Mouse (Mus musculus) splenic B cell, adult 2 months (primary cell): ENCODE data around the gene Myo1e.

Experiments used
- DNase-seq: peaks from one replicate; pipeline ENCODE4 v3.0.0-alpha.2; 2011; ENCODE audit warnings: low read depth, low spot score
- H3K27me3 ChIP-seq: 2 replicates; pipeline ENCODE4 v1.6.1; 2012; ENCODE audit warnings: mild to moderate bottlenecking, low read length, moderate library complexity, mixed read lengths; ENCODE audit not compliant: control insufficient read depth, poor library complexity, insufficient read depth, severe bottlenecking
- H3K36me3 ChIP-seq: 2 replicates; pipeline ENCODE4 v1.6.1; 2012; ENCODE audit warnings: mild to moderate bottlenecking, low read length, moderate library complexity, mixed read lengths; ENCODE audit not compliant: control insufficient read depth, poor library complexity, insufficient read depth, severe bottlenecking

Myo1e gene

GRCm38 (mm10) chr9:70310046-70310445, 102.9 kb downstream of the Myo1e start:
- Histone ChIP-seq H3K27me3 (no peaks in the 10 kb centered on the region), H3K36me3 (peaks cover 5% of the 10 kb centered on the region)
- no peak for DNase-seq

- Histone ChIP-seq H3K36me3 (peaks cover 16% of the 10 kb centered on the region), H3K27me3 (no peaks in the 10 kb centered on the region)
- DNase-seq = peak; percentile 58
These were observed 106.9 kb downstream of the Myo1e start for GRCm38 (mm10) chr9:70314019-70314418.

- H3K36me3 ChIP-seq = peaks cover 15% of the 10 kb centered on the region
- no peaks in the 10 kb centered on the region for H3K27me3 ChIP-seq
- no peak for DNase-seq
These were observed 108.0 kb downstream of the Myo1e start for GRCm38 (mm10) chr9:70315130-70315529.

GRCm38 (mm10) chr9:70318601-70319000, 111.5 kb downstream of the Myo1e start:
- no peaks in the 10 kb centered on the region for H3K27me3 ChIP-seq
- no peak for DNase-seq
- H3K36me3 ChIP-seq = peaks cover 26% of the 10 kb centered on the region

DNA sequence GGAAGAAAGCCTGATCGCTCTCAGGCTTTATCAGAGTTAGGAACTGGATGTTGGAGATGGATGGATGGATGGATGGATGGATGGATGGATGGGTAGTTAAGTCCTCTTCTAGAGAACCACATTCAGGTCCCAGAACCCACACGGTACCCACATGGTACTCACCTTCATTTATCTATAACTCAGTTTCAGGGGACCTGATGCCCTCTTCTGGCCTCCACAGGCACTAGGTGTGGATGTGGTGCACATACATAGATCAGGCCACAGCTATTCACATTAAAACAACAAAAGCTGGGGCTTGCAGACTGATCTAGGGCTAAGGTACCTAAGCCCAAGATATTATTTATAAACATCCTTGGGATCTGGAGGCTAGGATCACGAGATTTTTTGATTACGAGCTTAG, 117.2 kb downstream of the Myo1e start:
- no peaks in the 10 kb centered on the region for H3K27me3 ChIP-seq
- DNase-seq = peak; percentile 34
- peaks cover 29% of the 10 kb centered on the region for H3K36me3 ChIP-seq

- Histone ChIP-seq H3K36me3 (peaks cover 30% of the 10 kb centered on the region), H3K27me3 (no peaks in the 10 kb centered on the region)
- no peak for DNase-seq
These were observed 118.9 kb downstream of the Myo1e start for GRCm38 (mm10) chr9:70325880-70326595.

DNA sequence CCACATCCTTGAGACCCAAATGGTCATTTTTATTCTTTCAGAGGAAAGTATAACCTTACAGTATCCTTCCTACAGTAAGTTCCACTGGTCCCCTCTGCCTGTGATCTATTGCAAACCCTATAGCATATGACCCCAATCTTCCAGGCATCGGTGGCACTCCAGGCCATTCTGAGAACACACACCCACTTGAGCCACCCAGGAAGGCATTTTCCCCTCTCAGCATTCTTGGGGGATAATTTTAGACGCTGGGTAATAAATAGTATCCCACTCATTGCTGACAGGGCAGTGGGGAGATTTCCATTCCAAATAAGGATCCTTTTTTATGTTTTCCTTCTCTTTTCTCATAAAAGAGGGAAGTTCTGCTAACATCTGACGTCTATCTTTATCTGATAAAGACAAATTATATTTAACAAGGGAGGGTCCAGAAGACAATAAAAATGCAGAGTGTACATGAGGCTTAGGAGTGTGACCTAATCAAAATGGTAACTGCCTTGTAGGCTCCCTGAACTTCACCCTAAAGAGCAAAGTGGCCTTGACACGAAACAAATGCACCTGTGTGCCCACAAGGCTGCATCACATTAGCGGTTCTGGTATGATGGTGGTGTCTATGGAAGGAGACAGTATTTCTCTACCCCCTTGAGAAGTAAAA, 121.2 kb downstream of the Myo1e start:
- no peaks in the 10 kb centered on the region for H3K27me3 ChIP-seq
- DNase-seq = no peak
- H3K36me3 ChIP-seq = peaks cover 27% of the 10 kb centered on the region

DNA sequence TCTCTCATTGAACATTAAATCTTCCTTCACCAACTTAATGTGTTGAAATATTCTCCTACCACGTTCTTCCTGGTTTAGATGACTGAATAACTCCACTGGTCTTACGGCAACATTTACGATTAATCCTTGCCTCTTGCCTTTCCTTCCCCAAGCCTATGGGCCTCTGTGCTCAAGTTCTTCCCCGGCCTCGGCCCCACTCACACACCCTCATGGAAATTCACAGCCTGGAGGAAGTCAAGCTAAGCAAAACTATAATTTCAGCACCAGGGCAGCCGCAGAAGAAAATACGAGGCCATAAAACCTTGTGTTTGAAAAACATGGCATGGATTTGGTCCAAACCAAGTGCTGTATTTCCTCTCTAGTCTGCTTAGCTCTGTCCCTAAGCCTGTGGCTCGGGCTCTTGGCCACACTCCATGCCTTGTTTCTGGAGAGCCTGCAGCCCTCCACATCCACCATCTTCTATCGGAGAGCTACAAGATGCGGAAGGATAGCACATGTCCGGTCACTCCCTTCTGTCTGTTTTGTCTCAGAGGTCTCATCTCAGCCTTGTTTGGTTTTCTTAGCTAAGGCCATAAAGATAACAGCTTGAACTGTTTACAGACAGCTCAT, 124.7 kb downstream of the Myo1e start:
- no peak for DNase-seq
- Histone ChIP-seq H3K27me3 (no peaks in the 10 kb centered on the region), H3K36me3 (peaks cover 20% of the 10 kb centered on the region)

- H3K27me3 ChIP-seq = no peaks in the 10 kb centered on the region
- DNase-seq = no peak
- peaks cover 35% of the 10 kb centered on the region for H3K36me3 ChIP-seq
These were observed 131.2 kb downstream of the Myo1e start for GRCm38 (mm10) chr9:70338391-70338790.

GRCm38 (mm10) chr9:70338894-70339293, 131.7 kb downstream of the Myo1e start:
- no peak for DNase-seq
- Histone ChIP-seq H3K36me3 (peaks cover 36% of the 10 kb centered on the region), H3K27me3 (no peaks in the 10 kb centered on the region)

DNA sequence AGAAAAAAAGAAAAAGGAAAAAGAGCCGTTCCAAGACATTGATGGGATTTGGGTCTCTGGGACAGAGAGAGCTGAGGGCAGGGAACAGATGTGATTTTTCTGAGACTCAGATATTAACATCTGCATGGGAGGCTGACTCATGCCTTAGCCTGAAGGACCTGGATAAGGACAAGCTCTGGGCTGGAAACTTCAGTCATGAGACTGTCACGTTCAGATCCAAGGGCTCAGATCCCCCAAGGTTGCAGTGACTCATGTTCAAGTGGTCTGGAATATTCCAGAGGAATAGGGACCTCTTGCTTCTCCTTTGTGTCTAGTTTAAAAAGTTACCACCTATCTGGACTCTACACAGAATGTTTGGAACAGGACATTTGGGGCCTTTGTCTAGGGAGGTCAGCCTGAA, 142.1 kb downstream of the Myo1e start:
- Histone ChIP-seq H3K36me3 (peaks cover 28% of the 10 kb centered on the region), H3K27me3 (no peaks in the 10 kb centered on the region)
- no peak for DNase-seq

DNA sequence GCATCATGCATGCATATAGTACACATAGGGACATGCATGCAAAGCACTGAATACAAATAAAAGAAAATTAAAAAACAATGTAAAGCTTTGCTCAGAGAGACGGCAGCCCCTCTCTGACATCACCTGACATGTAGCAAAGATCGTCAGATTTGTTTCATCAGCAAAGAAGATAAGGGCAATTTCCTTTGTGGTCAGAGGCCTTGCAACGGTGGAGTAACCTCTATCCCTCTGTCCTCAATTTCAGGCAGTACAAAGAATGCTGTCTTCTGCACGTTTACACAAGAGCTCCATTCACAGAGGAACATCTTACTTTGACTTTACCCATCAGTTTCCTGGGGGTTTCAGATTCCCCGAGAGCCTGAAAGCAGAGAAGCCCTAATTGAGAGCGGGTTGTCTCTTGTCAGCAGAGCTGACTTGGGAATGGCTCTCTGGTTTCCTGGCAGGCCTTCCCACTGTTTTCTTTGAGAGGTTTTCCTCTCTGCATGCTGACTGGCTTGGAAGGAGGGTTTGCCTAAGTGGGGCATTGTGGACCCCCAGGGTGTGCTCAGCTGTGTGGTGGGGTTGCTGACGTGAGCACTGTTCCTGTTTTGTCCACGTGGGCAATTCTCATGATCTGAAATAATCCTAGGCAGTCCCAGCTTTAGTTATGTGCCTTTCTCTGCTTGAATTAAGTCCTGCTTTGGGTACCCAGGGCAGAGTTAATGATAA, 144.6 kb downstream of the Myo1e start:
- no peak for DNase-seq

GRCm38 (mm10) chr9:70356254-70356653, 149.1 kb downstream of the Myo1e start:
- no peak for DNase-seq
- no peaks in the 10 kb centered on the region for H3K27me3 ChIP-seq
- H3K36me3 ChIP-seq = peaks cover 21% of the 10 kb centered on the region

More for the DNA sequence above, 144.6 kb downstream of the Myo1e start:
- H3K36me3 ChIP-seq = peaks cover 36% of the 10 kb centered on the region
- no peaks in the 10 kb centered on the region for H3K27me3 ChIP-seq

DNA sequence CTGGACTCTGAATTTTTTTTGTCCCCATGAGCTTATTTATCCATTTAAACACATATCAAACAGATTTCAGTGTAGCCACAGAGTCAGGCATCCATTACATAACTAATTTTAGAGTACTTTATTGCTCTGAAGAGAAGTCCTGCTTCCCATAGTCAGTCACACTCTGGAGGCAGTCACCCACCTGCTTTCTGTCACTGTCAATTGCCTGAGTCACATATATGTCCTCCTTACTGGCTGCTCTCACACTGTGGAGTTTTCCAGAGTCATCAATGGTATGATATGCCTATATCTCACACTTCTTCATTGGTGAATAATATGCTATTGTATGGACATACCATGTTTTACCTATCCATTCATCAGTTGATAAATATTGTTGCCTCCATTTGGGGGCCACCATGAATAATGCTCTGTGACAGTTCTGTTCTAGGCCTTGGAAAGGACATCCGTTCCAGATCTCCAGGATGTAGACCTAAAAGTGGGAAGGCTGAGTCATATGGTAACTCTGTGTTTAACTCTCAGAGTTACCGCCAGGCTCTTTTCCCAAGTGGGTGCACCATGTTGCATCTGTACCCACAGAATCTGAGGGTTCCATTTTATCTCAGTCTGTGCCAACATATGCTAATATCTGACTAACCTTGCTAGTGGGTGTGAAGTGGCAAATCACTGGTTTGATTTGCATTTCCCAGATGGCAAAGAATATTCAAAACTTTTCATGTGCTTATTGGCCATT, 152.4 kb downstream of the Myo1e start:
- Histone ChIP-seq H3K27me3 (no peaks in the 10 kb centered on the region), H3K36me3 (peaks cover 17% of the 10 kb centered on the region)
- no peak for DNase-seq
